Mouse (Mus musculus) kidney, embryonic 14.5 days (tissue): ENCODE data around the gene Ddx41. TPM values are rescaled to one million over a fixed set of nuclear protein-coding genes. Genes with fewer than 3 reads are reported as not detected.

Source experiments
- microRNA-seq: library from miRNA; unstranded; fragments of <30 nt; microRNA quantifications from one replicate; pipeline ENCODE4, GENCODE M21; 2016
- polyA plus RNA-seq: library from polyadenylated mRNA; unstranded; fragments of >200 nt; fragmentation: Nextera tagmentation; extraction: Ambion mirVana; gene quantifications from 2 replicates; pipeline ENCODE4 v1.2.1, GENCODE M21; 2014

The Ddx41 gene
- polyA plus RNA-seq, 1 experiment from 2014 or later: 94.7 TPM

Small RNAs within 50 kb of the gene (microRNA-seq; reads per million reads assigned to microRNA genes)
- gene Mir6945: 1.3 reads per million

Other genes starting within 250 kb of the Ddx41 start
- gene Prelid1, start 216.2 kb downstream of the Ddx41 start, polyA plus RNA-seq: 482 and 508 TPM in 2 replicates
- 80.1 and 92.5 TPM in 2 replicates for gene Rab24, start 214.7 kb downstream of the Ddx41 start, polyA plus RNA-seq
- gene Mxd3, start 206.8 kb downstream of the Ddx41 start, polyA plus RNA-seq: 25.7 and 31.2 TPM in 2 replicates
- 75.0 and 108 TPM in 2 replicates for gene Lman2, start 173.9 kb downstream of the Ddx41 start, polyA plus RNA-seq
- gene Rgs14, start 166.9 kb downstream of the Ddx41 start, polyA plus RNA-seq: 0.86 and 0.92 TPM in 2 replicates
- 15.5 and 39.4 TPM in 2 replicates for gene Slc34a1, start 138.5 kb downstream of the Ddx41 start, polyA plus RNA-seq
- gene Pfn3, start 121.4 kb downstream of the Ddx41 start, polyA plus RNA-seq: not detected in 2 replicates
- not detected in 2 replicates for gene F12, start 109.9 kb downstream of the Ddx41 start, polyA plus RNA-seq
- gene Grk6, start 91.6 kb downstream of the Ddx41 start, polyA plus RNA-seq: 38.9 and 59.3 TPM in 2 replicates
- 0.77 and 3.4 TPM in 2 replicates for gene Prr7, start 72.4 kb downstream of the Ddx41 start, polyA plus RNA-seq
- gene Dbn1, start 48.5 kb downstream of the Ddx41 start, polyA plus RNA-seq: 118 and 164 TPM in 2 replicates
- gene Pdlim7, start 23.0 kb downstream of the Ddx41 start, polyA plus RNA-seq: 136 and 141 TPM in 2 replicates
- gene Dok3, start 7.4 kb downstream of the Ddx41 start, polyA plus RNA-seq: 1.9 and 2.2 TPM in 2 replicates
- 36.7 and 39.3 TPM in 2 replicates for gene Fam193b, start 34.5 kb upstream of the Ddx41 start, polyA plus RNA-seq
- 73.5 and 232 TPM in 2 replicates for gene Tmed9, start 37.1 kb upstream of the Ddx41 start, polyA plus RNA-seq
- gene B4galt7, start 63.2 kb upstream of the Ddx41 start, polyA plus RNA-seq: 13.5 and 18.2 TPM in 2 replicates
- 58.3 and 60.3 TPM in 2 replicates for gene Caml, start 86.3 kb upstream of the Ddx41 start, polyA plus RNA-seq
- gene Ddx46, start 98.4 kb upstream of the Ddx41 start, polyA plus RNA-seq: 35.7 and 48.5 TPM in 2 replicates
- 55.2 and 77.6 TPM in 2 replicates for gene B230219D22Rik, start 156.5 kb upstream of the Ddx41 start, polyA plus RNA-seq
- gene Txndc15, start 178.0 kb upstream of the Ddx41 start, polyA plus RNA-seq: 87.1 and 91.7 TPM in 2 replicates
- gene Pcbd2, start 190.7 kb upstream of the Ddx41 start, polyA plus RNA-seq: 49.2 and 58.4 TPM in 2 replicates
- 0.32 TPM in 1 of 2 replicates, not detected in the other for gene Catsper3, start 247.9 kb upstream of the Ddx41 start, polyA plus RNA-seq